Mouse (Mus musculus): ENCODE measurements around the gene Tcf20. TPM values are rescaled to one million over a fixed set of nuclear protein-coding genes. Genes with fewer than 3 reads are reported as not detected.
"Not testable (repeated sequence)": the region's sequence is repeated elsewhere in the genome, so short reads cannot be mapped to it uniquely, and the experiment has no call there.

The Tcf20 gene
- total and polyA plus RNA-seq, 3 experiments, result 24.2 to 146 (median 128) TPM

GRCm38 (mm10) chr15:82793868-82794267 lies 193.8 kb downstream of the Tcf20 start:
- Histone ChIP-seq H3K36me3 (replicated peaks) (no peaks in the 10 kb centered on the region), H3K4me3 (ENCODE audit: low read depth, low read length) (no peak overlapping the region), H3K27me3 (ENCODE audit: insufficient read depth, low read length) (peaks cover 2% of the 10 kb centered on the region; the same call in 1 of the 2 replicates), H3K4me1 (ENCODE audit: insufficient read depth, low read depth, low read length) (no peaks in the 10 kb centered on the region), H3K9me3 (replicated peaks) (no peaks in the 10 kb centered on the region)
- ATAC-seq (ENCODE audit: extremely low read depth, insufficient number of reproducible peaks, low FRiP score, poor library complexity, severe bottlenecking) (no peak), DNase-seq (ENCODE audit: low spot score) (no peak)
- no peak for TF ChIP-seq CTCF (IDR thresholded peaks at IDR 0.05; ENCODE audit: low read depth, low read length)
- no peak for TF ChIP-seq TAL1 (conservative IDR thresholded peaks at IDR 0.05; ENCODE audit: low read depth, low read length)
- TF ChIP-seq POLR2AphosphoS5 (IDR thresholded peaks at IDR 0.05; ENCODE audit: insufficient replicate concordance, low read depth, low read length), result no peak
- TF ChIP-seq GATA1 (IDR thresholded peaks at IDR 0.05; ENCODE audit: borderline replicate concordance, low read length), result no peak
- no peak for TF ChIP-seq GATA2 (IDR thresholded peaks at IDR 0.05; ENCODE audit: borderline replicate concordance, low read depth, low read length)

DNA sequence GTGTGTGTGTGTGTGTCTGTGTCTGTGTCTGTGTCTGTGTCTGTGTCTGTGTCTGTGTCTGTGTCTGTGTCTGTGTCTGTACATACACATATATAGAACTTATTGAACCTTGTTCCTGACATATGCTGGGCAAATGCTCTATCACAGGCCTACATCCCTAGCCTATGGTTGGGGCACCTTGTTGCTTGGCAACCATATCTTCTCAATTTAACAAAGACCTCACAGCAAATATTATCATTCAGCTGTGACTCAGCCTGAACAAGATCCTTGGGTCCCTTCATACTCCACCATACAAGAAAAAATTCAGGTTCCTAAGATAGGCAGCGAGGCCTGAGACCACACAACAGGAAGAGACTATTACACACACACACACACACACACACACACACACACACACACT lies 194.2 kb downstream of the Tcf20 start:
- DNase-seq (ENCODE audit: low spot score) (no peak), ATAC-seq (ENCODE audit: extremely low read depth, insufficient number of reproducible peaks, low FRiP score, poor library complexity, severe bottlenecking) (no peak)
- H3K9me3 ChIP-seq (replicated peaks), result no peaks in the 10 kb centered on the region
- no peak for TF ChIP-seq GATA2 (IDR thresholded peaks at IDR 0.05; ENCODE audit: borderline replicate concordance, low read depth, low read length)
- TF ChIP-seq GATA1 (IDR thresholded peaks at IDR 0.05; ENCODE audit: borderline replicate concordance, low read length), result no peak
- TF ChIP-seq CTCF (IDR thresholded peaks at IDR 0.05; ENCODE audit: low read depth, low read length), result no peak
- peaks cover under 1% of the 10 kb centered on the region; the same call in 1 of the 2 replicates for H3K27me3 ChIP-seq (ENCODE audit: insufficient read depth, low read length)
- no peak overlapping the region for H3K4me3 ChIP-seq (ENCODE audit: low read depth, low read length)
- H3K36me3 ChIP-seq (replicated peaks), result no peaks in the 10 kb centered on the region
- H3K4me1 ChIP-seq (ENCODE audit: insufficient read depth, low read depth, low read length), result no peaks in the 10 kb centered on the region

- DNase-seq (ENCODE audit: low spot score), result no peak
- Histone ChIP-seq H3K4me3 (ENCODE audit: low read depth, low read length) (no peak overlapping the region), H3K36me3 (replicated peaks) (no peaks in the 10 kb centered on the region), H3K27me3 (ENCODE audit: insufficient read depth, low read length) (no peaks in the 10 kb centered on the region), H3K9me3 (replicated peaks) (no peaks in the 10 kb centered on the region), H3K4me1 (ENCODE audit: insufficient read depth, low read depth, low read length) (no peaks in the 10 kb centered on the region)
- ATAC-seq (ENCODE audit: extremely low read depth, insufficient number of reproducible peaks, low FRiP score, poor library complexity, severe bottlenecking), result no peak
- TF ChIP-seq GATA1 (IDR thresholded peaks at IDR 0.05; ENCODE audit: borderline replicate concordance, low read length), result no peak
- no peak for TF ChIP-seq GATA2 (IDR thresholded peaks at IDR 0.05; ENCODE audit: borderline replicate concordance, low read depth, low read length)
- no peak for TF ChIP-seq CTCF (IDR thresholded peaks at IDR 0.05; ENCODE audit: low read depth, low read length)
- TF ChIP-seq POLR2AphosphoS5 (IDR thresholded peaks at IDR 0.05; ENCODE audit: insufficient replicate concordance, low read depth, low read length), result no peak
- TF ChIP-seq TAL1 (conservative IDR thresholded peaks at IDR 0.05; ENCODE audit: low read depth, low read length), result no peak
Measured at GRCm38 (mm10) chr15:82792566-82792965, 195.1 kb downstream of the Tcf20 start.

DNA sequence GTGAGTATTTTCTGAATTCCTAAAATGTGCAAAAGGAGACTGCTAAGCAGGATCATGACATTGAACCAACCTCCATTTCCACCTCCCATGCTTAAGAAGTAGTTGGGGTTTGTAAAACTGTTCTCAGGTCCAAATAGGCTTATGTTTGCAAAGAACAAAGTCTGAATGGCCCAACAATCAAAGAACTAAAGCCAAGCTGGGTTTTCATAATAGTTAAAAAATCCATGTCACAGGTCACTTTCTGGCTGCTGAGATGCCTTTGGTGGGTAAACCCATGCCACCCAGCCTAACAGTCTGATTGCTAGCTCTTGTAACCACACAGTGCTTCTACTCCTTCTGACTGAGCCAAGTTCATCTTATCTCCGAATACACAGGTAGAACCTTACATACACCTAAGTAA lies 203.1 kb downstream of the Tcf20 start:
- H3K9me3 ChIP-seq (replicated peaks), result no peaks in the 10 kb centered on the region
- H3K4me3 ChIP-seq (ENCODE audit: low read depth, low read length), result no peak overlapping the region
- H3K4me1 ChIP-seq (ENCODE audit: insufficient read depth, low read depth, low read length), result no peaks in the 10 kb centered on the region
- ATAC-seq (ENCODE audit: extremely low read depth, insufficient number of reproducible peaks, low FRiP score, poor library complexity, severe bottlenecking), result no peak
- peaks cover 12% of the 10 kb centered on the region for H3K27me3 ChIP-seq (ENCODE audit: insufficient read depth, low read length)
- DNase-seq (ENCODE audit: low spot score), result no peak
- no peaks in the 10 kb centered on the region for H3K36me3 ChIP-seq (replicated peaks)
- TF ChIP-seq TAL1 (conservative IDR thresholded peaks at IDR 0.05; ENCODE audit: low read depth, low read length) (no peak), GATA1 (IDR thresholded peaks at IDR 0.05; ENCODE audit: borderline replicate concordance, low read length) (no peak), CTCF (IDR thresholded peaks at IDR 0.05; ENCODE audit: low read depth, low read length) (no peak), GATA2 (IDR thresholded peaks at IDR 0.05; ENCODE audit: borderline replicate concordance, low read depth, low read length) (no peak), POLR2AphosphoS5 (IDR thresholded peaks at IDR 0.05; ENCODE audit: insufficient replicate concordance, low read depth, low read length) (no peak)

GRCm38 (mm10) chr15:82783800-82784199 lies 203.9 kb downstream of the Tcf20 start:
- TF ChIP-seq GATA1 (IDR thresholded peaks at IDR 0.05; ENCODE audit: borderline replicate concordance, low read length), result no peak
- TF ChIP-seq GATA2 (IDR thresholded peaks at IDR 0.05; ENCODE audit: borderline replicate concordance, low read depth, low read length), result no peak
- no peak for TF ChIP-seq CTCF (IDR thresholded peaks at IDR 0.05; ENCODE audit: low read depth, low read length)
- TF ChIP-seq POLR2AphosphoS5 (IDR thresholded peaks at IDR 0.05; ENCODE audit: insufficient replicate concordance, low read depth, low read length), result no peak
- TF ChIP-seq TAL1 (conservative IDR thresholded peaks at IDR 0.05; ENCODE audit: low read depth, low read length), result no peak
- H3K27me3 ChIP-seq (ENCODE audit: insufficient read depth, low read length), result peaks cover 12% of the 10 kb centered on the region
- no peaks in the 10 kb centered on the region for H3K9me3 ChIP-seq (replicated peaks)
- no peaks in the 10 kb centered on the region for H3K4me1 ChIP-seq (ENCODE audit: insufficient read depth, low read depth, low read length)
- ATAC-seq (ENCODE audit: extremely low read depth, insufficient number of reproducible peaks, low FRiP score, poor library complexity, severe bottlenecking), result no peak
- H3K4me3 ChIP-seq (ENCODE audit: low read depth, low read length), result no peak overlapping the region
- H3K36me3 ChIP-seq (replicated peaks), result no peaks in the 10 kb centered on the region
- DNase-seq (ENCODE audit: low spot score), result no peak

DNA sequence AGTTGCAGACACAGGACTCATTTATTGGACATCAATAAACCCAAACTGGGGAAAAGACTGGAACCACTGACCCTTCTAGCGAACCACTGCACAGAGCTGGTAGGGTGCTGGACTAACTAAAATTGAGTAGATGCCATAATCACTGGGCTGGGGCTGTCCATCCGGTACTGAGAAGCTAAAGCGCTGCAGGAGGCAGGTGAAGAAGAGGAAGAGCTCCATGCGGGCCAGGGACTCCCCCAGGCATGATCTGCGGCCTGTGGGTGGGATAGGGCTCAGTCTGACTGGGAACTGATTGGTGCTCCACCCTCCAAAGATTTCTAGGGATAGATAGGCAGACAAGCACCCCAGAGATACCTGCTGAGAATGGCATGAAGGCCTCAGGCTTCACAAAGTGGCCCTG lies 209.8 kb downstream of the Tcf20 start:
- not testable (repeated sequence) for H3K4me1 ChIP-seq (ENCODE audit: insufficient read depth, low read depth, low read length); H3K9me3 ChIP-seq (replicated peaks); H3K36me3 ChIP-seq (replicated peaks); H3K4me3 ChIP-seq (ENCODE audit: low read depth, low read length); DNase-seq (ENCODE audit: low spot score); ATAC-seq (ENCODE audit: extremely low read depth, insufficient number of reproducible peaks, low FRiP score, poor library complexity, severe bottlenecking)
- H3K27me3 ChIP-seq (ENCODE audit: insufficient read depth, low read length), result peaks cover 11% of the 10 kb centered on the region

DNA sequence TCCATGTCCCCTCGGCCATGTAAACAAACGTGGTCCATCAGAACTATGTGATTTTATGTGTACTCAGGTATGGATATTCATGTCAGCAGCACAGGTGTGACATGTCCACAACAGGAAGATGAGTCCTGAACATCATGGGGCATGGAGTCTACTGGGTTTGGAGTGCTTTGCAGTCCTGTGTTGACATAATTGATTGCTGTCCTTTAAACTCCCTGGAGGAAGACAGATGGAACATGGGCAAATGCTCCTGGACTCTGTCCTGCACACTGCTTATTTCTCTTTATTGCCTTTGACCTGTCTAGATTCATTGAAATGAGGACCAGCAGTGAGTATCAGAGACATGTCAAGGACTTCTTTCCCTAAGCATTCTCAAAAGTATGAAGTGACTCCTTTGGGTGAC lies 221.7 kb downstream of the Tcf20 start:
- Histone ChIP-seq H3K4me1 (ENCODE audit: insufficient read depth, low read depth, low read length) (no peaks in the 10 kb centered on the region), H3K27me3 (ENCODE audit: insufficient read depth, low read length) (0 out of 2 replicates have a peak, but pooled peaks cover 3% of the 10 kb centered on the region), H3K36me3 (replicated peaks) (no peaks in the 10 kb centered on the region), H3K9me3 (replicated peaks) (no peaks in the 10 kb centered on the region), H3K4me3 (ENCODE audit: low read depth, low read length) (no peak overlapping the region)
- ATAC-seq (ENCODE audit: extremely low read depth, insufficient number of reproducible peaks, low FRiP score, poor library complexity, severe bottlenecking) (no peak), DNase-seq (ENCODE audit: low spot score) (no peak)
- TF ChIP-seq GATA1 (IDR thresholded peaks at IDR 0.05; ENCODE audit: borderline replicate concordance, low read length), result no peak
- no peak for TF ChIP-seq POLR2AphosphoS5 (IDR thresholded peaks at IDR 0.05; ENCODE audit: insufficient replicate concordance, low read depth, low read length)
- TF ChIP-seq CTCF (IDR thresholded peaks at IDR 0.05; ENCODE audit: low read depth, low read length), result no peak
- no peak for TF ChIP-seq GATA2 (IDR thresholded peaks at IDR 0.05; ENCODE audit: borderline replicate concordance, low read depth, low read length)
- no peak for TF ChIP-seq TAL1 (conservative IDR thresholded peaks at IDR 0.05; ENCODE audit: low read depth, low read length)
